Mouse (Mus musculus): ENCODE measurements around the gene Cacna1d. TPM values are rescaled to one million over a fixed set of nuclear protein-coding genes. Genes with fewer than 3 reads are reported as not detected.

Gene Cacna1d
- total RNA-seq, 1 experiment from 2014 or later = 18.6 TPM

GRCm38 (mm10) chr14:30163733-30164708, 327.2 kb downstream of the Cacna1d start:
- peak; percentile 34 for DNase-seq

DNA sequence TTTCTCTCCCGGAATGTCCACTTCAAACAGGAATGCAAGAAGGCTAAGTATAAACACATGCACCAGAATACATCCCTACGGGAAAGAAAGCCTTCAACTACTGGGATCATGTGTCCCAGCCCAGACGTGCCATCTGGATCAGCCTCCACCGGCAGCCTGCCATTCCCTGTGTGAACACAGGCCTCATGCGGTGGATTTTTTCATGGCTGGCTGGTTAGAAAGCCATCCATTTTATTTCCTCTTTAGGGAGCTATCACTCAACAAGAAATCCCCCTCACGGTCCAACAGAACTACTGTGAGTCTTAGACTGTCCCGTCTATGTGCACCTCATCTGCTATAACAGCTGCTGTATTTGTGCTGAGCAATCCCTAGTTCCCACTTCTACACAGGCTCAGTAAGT, 343.5 kb downstream of the Cacna1d start:
- DNase-seq = no peak

- DNase-seq = no peak
These were observed 352.8 kb downstream of the Cacna1d start for GRCm38 (mm10) chr14:30138379-30138964.

DNA sequence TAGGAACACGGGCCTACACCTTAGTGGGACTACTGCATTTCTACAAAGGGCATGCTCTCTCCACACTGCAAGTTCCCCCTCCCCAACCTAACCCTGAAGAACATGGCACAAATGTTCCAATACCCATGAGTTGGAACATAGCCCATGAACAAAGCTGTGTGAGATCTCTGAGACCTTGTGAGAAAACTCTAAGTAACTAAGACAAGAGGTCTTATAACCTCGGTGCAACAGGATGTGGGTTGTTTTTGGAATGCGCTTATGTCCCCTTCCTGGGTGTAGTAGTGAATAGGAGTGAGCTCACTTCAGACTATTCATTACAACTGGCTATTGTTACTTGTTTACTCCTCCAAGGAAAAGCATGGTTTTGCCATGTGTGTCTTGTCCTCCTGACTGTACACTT, 353.3 kb downstream of the Cacna1d start:
- DNase-seq = no peak

GRCm38 (mm10) chr14:30136965-30137364, 354.3 kb downstream of the Cacna1d start:
- peak; percentile 91 for DNase-seq

GRCm38 (mm10) chr14:30135351-30135750, 355.9 kb downstream of the Cacna1d start:
- peak; percentile 60 for DNase-seq

DNA sequence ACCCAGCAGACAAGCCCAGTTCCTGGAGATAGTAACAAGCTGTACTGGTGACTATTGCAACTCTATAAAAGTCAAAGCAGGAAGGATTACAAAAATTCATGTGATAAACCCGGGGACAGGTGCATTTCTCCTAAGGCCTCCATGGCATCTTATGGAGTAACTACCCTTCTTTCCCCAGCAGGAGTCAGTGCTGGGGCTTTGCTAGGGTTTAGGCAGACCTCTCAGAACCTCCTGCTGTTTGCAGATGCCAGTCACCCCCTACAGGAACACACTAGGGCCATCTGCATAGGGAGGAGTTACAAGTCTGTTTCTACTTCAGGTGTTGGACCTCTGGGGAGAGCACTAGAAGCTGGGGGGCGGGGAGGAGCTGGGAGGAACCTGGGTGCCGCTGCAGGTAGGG, 357.6 kb downstream of the Cacna1d start:
- DNase-seq = no peak

GRCm38 (mm10) chr14:30131256-30131655, 360.0 kb downstream of the Cacna1d start:
- peak; percentile 43 for DNase-seq

GRCm38 (mm10) chr14:30130092-30130491, 361.2 kb downstream of the Cacna1d start:
- no peak for DNase-seq

- DNase-seq = peak; percentile 73
These were observed 361.9 kb downstream of the Cacna1d start for GRCm38 (mm10) chr14:30129378-30129777.

DNA sequence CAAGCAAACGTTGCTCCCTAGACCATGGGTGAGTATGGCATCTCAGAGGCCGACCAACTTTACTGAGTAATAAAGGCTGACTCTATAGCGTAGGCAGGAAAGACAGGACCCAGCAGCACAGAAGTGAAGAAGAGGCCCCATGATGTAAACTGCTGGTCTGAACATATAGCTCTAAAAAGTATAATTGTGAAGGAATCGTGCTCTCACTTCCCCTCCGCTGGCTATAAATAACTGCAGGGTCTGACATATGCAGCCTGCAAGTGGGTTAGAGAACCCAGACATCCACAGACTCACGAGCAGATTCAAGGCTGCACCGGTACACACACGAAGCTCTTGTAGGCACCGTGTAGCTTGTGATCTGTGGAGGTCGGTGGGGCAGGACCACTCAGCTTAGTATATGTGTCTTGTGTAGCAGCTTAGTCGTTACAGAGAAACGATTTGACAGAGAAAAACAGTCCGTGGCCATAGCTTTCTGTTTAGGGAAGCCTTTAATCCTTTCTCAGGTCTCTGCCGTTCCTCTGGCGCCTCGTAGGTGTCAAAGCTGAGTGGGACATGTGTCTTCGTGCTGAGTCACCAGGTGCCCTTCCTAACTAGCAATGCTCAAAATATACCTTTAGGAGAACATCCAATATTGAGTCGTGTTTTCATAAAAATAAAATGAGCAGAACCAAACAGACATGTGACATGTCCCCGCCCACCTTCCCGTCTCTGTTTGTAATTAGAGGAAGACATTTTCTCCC, 366.1 kb downstream of the Cacna1d start:
- no peak for DNase-seq

DNA sequence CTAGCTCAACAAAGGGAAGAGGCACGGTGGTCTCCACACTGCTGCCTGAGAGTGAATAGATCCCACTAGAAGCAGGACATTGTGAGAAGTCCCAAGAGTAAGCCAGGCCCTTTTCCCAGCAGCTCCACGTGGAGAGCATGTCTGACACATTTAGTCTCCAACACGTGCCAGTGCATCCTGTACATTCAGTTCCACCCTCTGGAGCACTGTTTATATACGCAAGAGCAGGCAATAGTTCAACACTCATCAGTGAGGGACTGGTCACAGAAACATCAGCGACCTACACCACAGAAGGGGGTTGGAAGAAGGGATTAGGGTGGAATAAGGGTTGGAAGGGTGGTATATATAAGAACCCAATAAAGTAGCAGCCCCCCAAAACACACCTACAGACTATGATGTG, 371.2 kb downstream of the Cacna1d start:
- DNase-seq = no peak

DNA sequence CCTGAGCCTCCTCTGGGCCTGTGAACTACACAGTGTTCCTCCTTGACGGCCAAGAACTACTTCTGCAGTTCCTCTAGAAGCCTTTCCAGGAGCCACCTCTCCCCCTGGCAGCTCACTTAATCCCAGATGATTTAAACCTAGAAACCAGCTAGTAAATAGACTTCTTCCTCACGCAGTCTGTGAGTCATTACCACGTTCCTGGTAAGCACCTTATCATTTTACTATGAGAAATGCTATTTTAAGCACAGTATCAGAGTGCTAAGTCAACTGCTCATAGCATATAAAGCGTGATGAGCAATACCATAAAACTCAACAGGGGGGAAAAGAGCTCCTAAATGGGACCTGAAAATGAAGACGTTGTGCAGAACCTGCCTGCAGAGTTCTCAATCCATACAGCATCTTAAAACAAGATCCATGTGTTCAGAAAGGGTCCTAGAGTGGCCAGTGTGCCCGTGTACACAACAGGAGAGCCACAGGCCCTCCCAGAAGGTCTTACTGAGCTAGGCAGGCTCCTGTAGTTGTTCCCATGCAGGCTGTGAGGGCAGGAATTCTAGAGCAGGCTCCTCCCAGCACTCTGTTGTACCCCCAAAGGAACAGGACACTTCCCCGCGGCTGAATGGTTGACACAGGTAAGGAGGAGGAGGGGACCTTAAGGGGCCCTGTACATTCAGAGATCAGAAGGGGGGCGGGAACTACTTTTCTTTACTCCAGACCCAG, 377.7 kb downstream of the Cacna1d start:
- no peak for DNase-seq

DNA sequence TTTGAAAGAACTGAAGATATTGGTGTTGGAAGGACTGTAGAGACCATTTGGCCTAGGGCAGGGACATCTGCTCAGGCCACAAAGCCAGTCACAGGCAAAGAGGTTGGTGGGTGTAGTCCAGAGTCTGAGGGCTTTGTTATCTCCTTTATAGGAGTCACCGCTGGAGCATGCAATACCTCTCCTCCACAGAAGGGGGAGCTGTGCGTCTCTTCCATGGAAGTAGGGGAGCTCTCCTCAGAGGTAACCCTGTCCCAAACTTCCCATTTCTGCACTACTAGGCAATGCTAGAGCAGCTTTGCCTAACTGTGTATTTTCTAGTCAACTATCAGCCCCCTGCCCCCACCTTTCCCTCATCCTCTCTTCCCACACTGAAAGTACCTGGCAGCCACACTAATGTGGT, 382.2 kb downstream of the Cacna1d start:
- DNase-seq = peak; percentile 42

DNA sequence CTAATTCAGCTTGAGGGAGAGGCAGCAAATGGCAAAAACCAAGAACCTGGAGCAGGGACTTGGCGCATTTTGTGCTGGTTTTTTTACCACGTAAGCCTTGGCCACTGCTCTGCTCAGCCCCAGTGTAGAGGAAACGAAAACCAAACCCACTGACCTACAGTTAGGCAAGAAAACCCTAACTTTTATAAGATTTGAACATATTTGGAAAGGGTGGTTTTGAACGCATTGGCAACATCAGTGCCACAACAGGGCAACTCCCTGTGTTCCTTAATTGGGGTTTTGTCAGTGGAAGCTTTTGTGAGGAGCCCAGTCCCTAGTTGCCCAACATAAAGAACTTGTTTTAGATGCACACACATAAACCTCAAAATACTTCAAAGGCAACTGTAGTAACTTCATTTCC, 384.7 kb downstream of the Cacna1d start:
- DNase-seq = no peak

DNA sequence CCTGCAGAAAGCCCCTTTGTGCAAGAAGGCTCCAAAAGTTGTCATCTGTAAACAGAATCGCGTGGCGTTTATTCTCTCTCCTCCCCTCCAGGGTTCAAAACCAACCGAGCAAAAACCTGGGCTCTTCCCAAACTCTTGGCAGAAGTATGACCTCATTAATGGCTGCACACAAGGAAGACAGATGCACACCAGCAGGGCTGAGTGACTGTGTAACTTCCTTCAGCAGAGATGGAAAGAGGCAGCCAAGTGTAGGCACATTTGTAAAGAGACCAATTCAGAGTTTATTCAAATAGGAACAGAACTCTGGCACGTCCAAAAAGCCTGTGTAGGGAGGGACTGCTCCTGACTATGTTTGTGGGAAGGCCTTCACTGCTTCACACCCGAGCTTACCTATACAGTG, 385.7 kb downstream of the Cacna1d start:
- DNase-seq = no peak

DNA sequence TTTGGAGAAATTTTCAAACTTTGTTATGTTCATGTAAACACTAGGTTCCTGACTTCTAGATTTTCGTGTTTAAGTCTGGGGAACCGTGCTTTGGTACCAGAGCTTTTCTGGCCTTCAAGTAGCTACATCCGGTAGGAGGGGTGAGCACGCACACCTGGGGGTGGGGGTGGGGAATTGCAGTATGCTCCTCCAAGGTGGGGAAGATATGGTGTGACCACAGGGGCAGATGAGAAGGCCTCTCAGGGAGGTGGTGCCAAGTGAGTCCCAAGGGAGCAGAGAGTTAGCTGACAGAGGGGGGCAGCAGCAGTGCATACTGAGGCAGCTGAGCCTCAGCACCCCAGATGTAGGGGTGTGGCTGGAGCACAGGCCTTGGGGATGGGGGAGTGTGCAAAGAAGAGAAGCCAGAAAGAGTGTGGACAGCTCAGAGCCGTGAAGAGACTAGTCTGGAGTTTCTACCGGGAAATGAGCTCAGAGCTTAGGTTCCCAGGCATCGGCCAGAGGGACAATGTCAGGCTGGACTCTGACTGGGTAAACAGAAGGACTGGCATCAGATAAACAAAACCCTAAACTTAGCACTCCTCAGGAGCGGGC, 387.2 kb downstream of the Cacna1d start:
- DNase-seq = no peak

DNA sequence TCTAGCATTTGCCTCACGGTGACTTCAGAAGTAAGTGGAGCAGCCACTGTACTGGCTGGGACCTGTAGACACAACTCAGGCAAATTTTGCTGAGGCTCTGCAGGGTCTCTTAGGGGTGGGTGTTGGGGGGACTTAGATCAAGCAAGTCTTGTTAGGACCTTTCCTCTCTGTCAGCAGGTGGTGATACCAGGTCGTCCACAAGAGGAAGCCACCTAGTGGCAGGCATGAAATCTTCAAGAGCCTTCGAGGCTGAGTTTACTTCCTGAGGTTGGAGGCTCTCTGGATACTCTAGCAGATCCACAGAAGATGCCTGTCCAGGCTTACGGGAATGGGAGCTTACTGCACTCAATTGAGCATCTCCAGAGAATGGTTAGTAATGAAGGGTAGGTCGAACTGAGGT, 394.0 kb downstream of the Cacna1d start:
- DNase-seq = peak; percentile 30

DNA sequence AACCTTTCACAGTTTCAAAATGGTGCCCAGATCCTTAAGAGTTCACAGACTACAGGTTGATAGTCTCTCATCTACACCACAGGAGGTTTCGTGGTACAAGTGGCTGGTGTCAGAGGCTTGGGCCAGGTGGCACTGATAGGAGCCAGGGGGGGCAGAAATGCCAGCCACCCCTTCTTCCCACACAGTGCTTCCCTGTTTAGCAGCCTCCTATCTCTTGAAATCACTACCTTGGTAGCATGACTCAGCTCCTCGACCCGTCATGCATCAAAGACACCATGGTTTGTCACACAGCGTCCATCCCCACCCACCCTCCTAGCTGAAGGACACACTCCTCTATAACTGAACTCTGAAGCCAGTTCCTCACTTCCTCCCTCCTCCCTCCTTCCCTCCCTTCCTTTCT, 398.8 kb downstream of the Cacna1d start:
- peak; percentile 57 for DNase-seq

DNA sequence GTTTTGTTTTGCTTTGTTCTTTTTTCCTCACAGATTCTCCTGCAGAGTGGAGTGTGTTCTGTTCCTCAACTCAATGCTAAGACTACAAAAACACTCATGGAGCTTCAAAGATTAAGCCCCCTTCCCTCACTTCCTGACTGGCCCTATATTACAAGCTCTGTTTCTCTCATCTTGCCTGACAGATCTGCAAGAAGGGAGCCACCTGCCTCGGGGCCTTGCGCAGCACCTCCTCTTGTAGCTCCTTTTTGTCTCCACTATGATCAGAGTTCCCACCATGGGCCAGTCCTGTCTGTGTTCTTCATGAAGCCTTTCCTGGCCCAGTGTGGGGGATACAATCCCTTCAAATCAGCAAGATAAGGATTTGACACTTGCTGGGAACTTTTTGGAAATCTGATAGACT, 399.2 kb downstream of the Cacna1d start:
- no peak for DNase-seq

GRCm38 (mm10) chr14:30079729-30080128, 411.5 kb downstream of the Cacna1d start:
- DNase-seq = no peak

Measured in adrenal gland, postnatal 14 days (tissue).